Mouse (Mus musculus) hindbrain, embryonic 15.5 days (tissue): ENCODE data around the gene Hist1h3e. TPM values are rescaled to one million over a fixed set of nuclear protein-coding genes. Genes with fewer than 3 reads are reported as not detected.
"Not testable (repeated sequence)": the region's sequence is repeated elsewhere in the genome, so short reads cannot be mapped to it uniquely, and the experiment has no call there.

Experiments
- ATAC-seq: fragments of 200-750 bp; cut with Nextera tagmentation; 2 replicates; pipeline ENCODE4 v1.8.0; 2017; ENCODE audit warnings: low read depth, moderate number of reproducible peaks, moderate TSS enrichment; ENCODE audit not compliant: low FRiP score
- H3K27ac ChIP-seq: fragments of 300-500 bp; sonication (generic); replicated peaks from 2 replicates; pipeline ENCODE4 v1.5.1; 2015; ENCODE audit warnings: mild to moderate bottlenecking, inconsistent platforms
- H3K27me3 ChIP-seq: fragments of 300-500 bp; sonication (generic); 2 replicates; pipeline ENCODE4 v1.6.1; 2015; ENCODE audit warnings: control low read depth, inconsistent platforms
- H3K36me3 ChIP-seq: fragments of 300-500 bp; sonication (generic); 2 replicates; pipeline ENCODE4 v1.6.1; 2015; ENCODE audit warnings: control low read depth, inconsistent platforms
- H3K4me1 ChIP-seq: fragments of 300-500 bp; sonication (generic); replicated peaks from 2 replicates; pipeline ENCODE4 v1.6.1; 2015; ENCODE audit warnings: control low read depth, inconsistent platforms
- H3K4me2 ChIP-seq: fragments of 300-500 bp; sonication (generic); 2 replicates; pipeline ENCODE4 v1.6.1; 2015; ENCODE audit warnings: moderate library complexity, mild to moderate bottlenecking, inconsistent platforms
- H3K4me3 ChIP-seq: fragments of 300-500 bp; sonication (generic); 2 replicates; pipeline ENCODE4 v1.5.1; 2015; ENCODE audit warnings: mild to moderate bottlenecking, inconsistent platforms
- H3K9ac ChIP-seq: fragments of 300-500 bp; sonication (generic); 2 replicates; pipeline ENCODE4 v1.6.1; 2015; ENCODE audit warnings: inconsistent platforms
- H3K9me3 ChIP-seq: fragments of 300-500 bp; sonication (generic); 2 replicates; pipeline ENCODE4 v1.6.1; 2016; ENCODE audit warnings: control low read depth, inconsistent platforms
- WGBS: fragments of 180-500 bp; shearing (Covaris S2); methylation state at CpG from one replicate; pipeline ENCODE4 v1.1.7; 2015; 5-methylcytosine and 5-hydroxymethylcytosine counted together
- polyA plus RNA-seq: library from polyadenylated mRNA; unstranded; fragments of >200 nt; fragmentation: Nextera tagmentation; extraction: Ambion mirVana; gene quantifications from 2 replicates; pipeline ENCODE4 v1.2.1, GENCODE M21; 2015

Gene Hist1h3e
- polyA plus RNA-seq, 1 experiment from 2014 or later: 1.5 TPM

DNA sequence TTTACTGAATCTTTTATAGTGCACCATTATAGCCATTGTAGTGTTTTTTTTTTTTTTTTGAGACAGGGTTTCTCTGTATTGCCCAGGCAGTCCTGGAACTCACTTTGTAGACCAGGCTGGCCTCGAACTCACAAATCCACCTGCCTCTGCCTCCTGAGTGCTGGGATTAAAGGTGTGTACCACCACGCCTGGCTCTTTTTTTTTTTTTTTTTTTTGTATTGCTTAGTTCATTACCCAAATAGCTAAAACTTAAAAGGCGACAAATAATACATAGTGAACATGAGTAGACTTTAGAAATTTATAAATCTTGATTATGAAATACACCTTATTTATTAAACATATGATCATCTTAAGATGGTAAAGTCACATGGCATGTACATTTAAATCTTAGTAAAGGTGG lies 20.7 kb downstream of the Hist1h3e start:
- H3K4me1 ChIP-seq: peaks cover 8% of the 10 kb centered on the region
- 81% methylated on average over 3 of the region's 3 CpGs for WGBS
- no peak overlapping the region for H3K4me3 ChIP-seq
- H3K4me2 ChIP-seq: no peak overlapping the region
- H3K27ac ChIP-seq: no peak overlapping the region
- H3K9me3 ChIP-seq: no peaks in the 10 kb centered on the region
- no peak for ATAC-seq
- H3K36me3 ChIP-seq: no peaks in the 10 kb centered on the region
- no peaks in the 10 kb centered on the region for H3K27me3 ChIP-seq
- no peak overlapping the region for H3K9ac ChIP-seq

- not testable (repeated sequence) for H3K27ac ChIP-seq, H3K4me2 ChIP-seq, H3K9ac ChIP-seq, H3K36me3 ChIP-seq, H3K4me3 ChIP-seq, ATAC-seq, H3K9me3 ChIP-seq, H3K27me3 ChIP-seq
- H3K4me1 ChIP-seq: peaks cover 12% of the 10 kb centered on the region
- WGBS: 70% methylated on average over 1 of the region's 1 CpGs
Measured at GRCm38 (mm10) chr13:23539821-23540220, 22.3 kb downstream of the Hist1h3e start.

DNA sequence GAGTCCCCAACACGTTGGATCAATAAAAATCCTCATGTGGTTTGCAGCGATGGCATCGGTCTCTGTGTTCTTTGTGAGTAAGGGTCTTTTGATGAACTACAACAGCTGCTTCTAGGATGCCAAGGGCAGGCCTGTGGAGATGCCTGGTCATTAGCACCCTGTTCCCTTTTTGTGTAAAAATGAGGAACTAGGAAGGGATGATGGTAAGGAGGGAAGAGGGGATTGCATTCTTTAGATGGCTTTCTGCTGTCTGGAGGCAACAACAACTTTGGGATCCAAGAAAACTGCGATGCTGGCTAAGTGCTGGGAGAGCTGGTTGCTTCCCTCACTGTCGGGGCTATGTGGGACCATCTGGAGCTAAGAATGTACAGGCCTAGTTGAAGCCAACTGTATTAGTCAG lies 23.9 kb downstream of the Hist1h3e start:
- no peak overlapping the region for H3K9ac ChIP-seq
- 78% methylated on average over 5 of the region's 5 CpGs for WGBS
- H3K4me3 ChIP-seq: no peak overlapping the region
- no peaks in the 10 kb centered on the region for H3K36me3 ChIP-seq
- no peak for ATAC-seq
- H3K27ac ChIP-seq: no peak overlapping the region
- no peaks in the 10 kb centered on the region for H3K9me3 ChIP-seq
- H3K4me1 ChIP-seq: peaks cover 21% of the 10 kb centered on the region
- no peaks in the 10 kb centered on the region for H3K27me3 ChIP-seq
- H3K4me2 ChIP-seq: no peak overlapping the region

DNA sequence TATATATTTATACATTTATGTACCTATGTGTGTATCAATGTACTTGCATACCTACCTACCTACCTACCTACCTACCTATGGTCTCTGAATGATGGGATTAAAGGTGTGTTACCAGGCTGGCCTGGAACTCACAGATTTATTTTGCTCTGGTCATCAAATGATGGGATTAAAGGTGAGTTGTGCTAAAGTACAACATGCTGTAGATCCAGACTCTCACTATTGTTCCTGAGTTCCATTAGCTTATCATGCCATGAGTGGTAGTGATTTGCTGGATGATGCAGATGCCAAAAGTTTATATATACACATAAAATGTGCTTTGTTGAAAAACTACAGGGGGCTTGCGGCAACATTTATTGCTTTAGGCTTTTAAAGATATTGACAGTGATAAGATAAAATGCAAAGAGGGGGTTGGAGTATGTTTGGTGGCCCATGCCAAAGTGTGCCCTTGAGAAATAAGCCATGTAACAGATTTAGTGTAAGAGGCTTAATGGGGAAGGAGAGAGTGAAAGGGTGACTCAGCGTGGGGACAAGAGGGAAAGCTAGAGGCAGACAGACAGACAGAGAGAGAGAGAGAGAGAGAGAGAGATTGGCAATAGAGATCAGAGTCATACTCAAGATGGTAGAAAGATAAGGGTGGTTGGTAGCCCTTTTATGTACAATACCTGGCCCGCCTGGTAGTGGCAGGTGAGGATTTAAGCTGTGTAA lies 25.0 kb downstream of the Hist1h3e start:
- peaks cover 27% of the 10 kb centered on the region for H3K4me1 ChIP-seq
- H3K27me3 ChIP-seq: no peaks in the 10 kb centered on the region
- no peak overlapping the region for H3K9ac ChIP-seq
- ATAC-seq: no peak
- no peaks in the 10 kb centered on the region for H3K9me3 ChIP-seq
- peak overlapping the region; percentile 89 for H3K4me2 ChIP-seq
- H3K4me3 ChIP-seq: no peak overlapping the region
- no peaks in the 10 kb centered on the region for H3K36me3 ChIP-seq
- 83% methylated on average over 3 of the region's 3 CpGs for WGBS
- no peak overlapping the region for H3K27ac ChIP-seq

DNA sequence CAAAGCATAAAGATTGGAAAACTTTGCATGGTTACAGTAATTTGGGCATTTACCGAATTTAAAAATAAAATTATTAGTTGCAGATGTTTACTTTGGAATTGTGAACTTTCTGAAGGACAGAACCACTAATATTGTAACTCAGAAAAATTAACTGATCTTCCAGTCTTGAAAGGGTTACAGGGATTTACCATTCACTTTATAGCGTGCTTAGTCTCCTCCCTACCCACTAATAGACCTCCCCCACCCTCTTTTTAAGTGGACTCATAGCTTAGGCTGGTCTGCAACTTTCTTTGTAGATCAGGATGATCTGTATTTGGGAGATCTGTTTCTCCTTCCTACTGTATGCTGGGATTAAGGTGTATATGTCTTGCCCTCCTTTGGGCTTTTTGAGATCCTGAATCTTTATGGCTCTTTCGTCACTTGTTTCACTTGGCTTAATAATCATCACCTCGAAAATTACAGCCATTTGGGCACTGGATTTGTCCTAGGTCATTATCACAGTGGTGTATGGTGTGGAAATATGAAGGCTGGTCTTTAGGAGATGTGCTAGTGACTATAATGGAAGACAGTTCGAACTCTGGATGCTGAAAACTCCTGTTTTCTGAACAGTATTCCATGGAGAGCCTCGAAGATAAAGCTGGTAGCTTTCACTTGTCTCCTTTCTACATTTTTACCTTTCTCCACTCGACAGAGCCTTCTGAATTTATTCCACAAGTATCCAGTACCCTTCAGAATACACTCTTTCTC lies 25.9 kb downstream of the Hist1h3e start:
- Histone ChIP-seq H3K9ac (0 out of 2 replicates have a peak overlapping the region, but pooled peaks have one; percentile 10), H3K9me3 (no peaks in the 10 kb centered on the region), H3K4me2 (peak overlapping the region; percentile 89), H3K36me3 (no peaks in the 10 kb centered on the region), H3K27me3 (no peaks in the 10 kb centered on the region), H3K4me3 (peak overlapping the region; percentile 52), H3K4me1 (peaks cover 30% of the 10 kb centered on the region), H3K27ac (no peak overlapping the region)
- whole genome bisulfite sequencing: 20% methylated on average over 7 of the region's 7 CpGs
- ATAC-seq: no peak

DNA sequence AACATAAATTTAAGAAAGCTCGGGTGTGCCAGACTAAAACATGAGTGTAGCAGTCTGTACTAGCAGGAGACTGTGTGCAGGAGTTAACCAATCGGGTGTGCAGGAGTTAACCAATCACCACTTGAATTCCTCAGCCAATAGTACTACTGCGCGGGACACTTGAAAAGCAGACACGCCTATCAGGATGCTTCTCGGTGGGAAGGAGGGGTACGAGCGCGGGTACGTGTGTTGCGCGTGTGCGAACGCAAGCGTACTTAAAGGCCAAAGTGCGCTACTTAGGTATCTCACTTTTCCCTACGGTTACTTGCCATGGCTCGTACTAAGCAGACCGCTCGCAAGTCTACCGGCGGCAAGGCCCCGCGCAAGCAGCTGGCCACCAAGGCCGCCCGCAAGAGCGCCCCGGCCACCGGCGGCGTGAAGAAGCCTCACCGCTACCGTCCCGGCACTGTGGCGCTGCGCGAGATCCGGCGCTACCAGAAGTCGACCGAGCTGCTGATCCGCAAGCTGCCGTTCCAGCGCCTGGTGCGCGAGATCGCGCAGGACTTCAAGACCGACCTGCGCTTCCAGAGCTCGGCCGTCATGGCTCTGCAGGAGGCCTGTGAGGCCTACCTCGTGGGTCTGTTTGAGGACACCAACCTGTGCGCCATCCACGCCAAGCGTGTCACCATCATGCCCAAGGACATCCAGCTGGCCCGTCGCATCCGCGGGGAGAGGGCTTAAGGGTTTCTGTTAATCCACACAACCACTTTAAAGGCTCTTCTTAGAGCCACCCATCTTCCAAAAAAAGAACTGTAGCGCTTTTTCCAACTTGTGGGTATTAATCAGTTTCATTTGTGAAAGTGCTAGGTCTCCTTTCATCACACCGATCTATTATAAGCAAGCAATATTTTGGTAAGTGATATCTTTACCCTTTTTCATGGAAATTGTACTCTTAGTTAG lies 26.8 kb downstream of the Hist1h3e start, which contains the start of gene Hist1h3g:
Hist1h3g (plus strand) TSS at position 286 of the 939 bp plus-strand sequence.
- H3K4me1 ChIP-seq: peaks cover 30% of the 10 kb centered on the region
- not testable (repeated sequence) for H3K9me3 ChIP-seq, H3K27me3 ChIP-seq, H3K36me3 ChIP-seq
- WGBS: under 1% methylated on average over 49 of the region's 62 CpGs
- peak within 1 kb of the TSS; percentile 89 for H3K4me2 ChIP-seq
- H3K9ac ChIP-seq: peak within 1 kb of the TSS; percentile 36
- peak within 1 kb of the TSS; percentile 52 for H3K4me3 ChIP-seq
- peak; percentile 94 for ATAC-seq
- peak within 1 kb of the TSS; percentile 74 for H3K27ac ChIP-seq

DNA sequence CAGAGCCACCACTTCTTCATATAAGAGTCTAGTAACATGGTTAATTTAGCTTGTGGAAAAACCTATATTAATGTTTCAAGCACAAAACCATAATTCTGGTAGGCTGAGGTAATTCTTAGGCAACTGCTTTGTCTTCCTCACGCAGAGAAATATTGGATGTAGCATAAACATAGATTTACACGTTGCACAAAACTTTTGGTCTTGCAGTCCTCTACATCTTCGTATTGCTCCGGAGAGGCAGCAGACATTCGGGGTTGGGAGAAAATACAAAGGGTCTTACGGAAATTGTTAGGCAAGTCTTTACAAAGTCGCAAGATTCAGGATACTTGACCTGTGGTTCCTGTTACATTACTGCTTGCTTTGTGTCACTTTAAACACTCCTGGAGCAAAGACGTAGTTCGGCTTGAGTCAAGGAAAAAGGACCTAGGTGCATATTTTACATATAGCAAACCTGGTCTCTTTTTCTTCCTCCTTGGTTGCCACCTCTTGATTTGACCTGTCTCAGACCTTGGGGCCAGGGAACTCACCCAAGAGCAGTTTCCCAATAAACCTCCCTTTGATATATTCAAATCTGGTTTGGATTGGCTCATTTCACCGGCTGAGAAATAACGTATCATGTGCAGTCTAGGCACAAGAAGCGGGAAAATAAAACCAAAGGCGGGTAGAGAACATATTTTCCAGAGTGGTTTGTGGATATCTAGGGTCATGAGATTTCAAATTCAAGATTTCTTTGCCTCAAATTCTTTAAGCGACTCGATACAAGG lies 27.6 kb downstream of the Hist1h3e start:
- Histone ChIP-seq H3K36me3 (no peaks in the 10 kb centered on the region), H3K4me1 (peaks cover 37% of the 10 kb centered on the region), H3K9ac (peak overlapping the region; percentile 36), H3K27me3 (no peaks in the 10 kb centered on the region), H3K9me3 (no peaks in the 10 kb centered on the region), H3K27ac (peak overlapping the region; percentile 74), H3K4me3 (peak overlapping the region; percentile 52), H3K4me2 (peak overlapping the region; percentile 89)
- WGBS: under 1% methylated on average over 15 of the region's 15 CpGs
- peak; percentile 3; the same call in 1 of the 2 replicates for ATAC-seq

DNA sequence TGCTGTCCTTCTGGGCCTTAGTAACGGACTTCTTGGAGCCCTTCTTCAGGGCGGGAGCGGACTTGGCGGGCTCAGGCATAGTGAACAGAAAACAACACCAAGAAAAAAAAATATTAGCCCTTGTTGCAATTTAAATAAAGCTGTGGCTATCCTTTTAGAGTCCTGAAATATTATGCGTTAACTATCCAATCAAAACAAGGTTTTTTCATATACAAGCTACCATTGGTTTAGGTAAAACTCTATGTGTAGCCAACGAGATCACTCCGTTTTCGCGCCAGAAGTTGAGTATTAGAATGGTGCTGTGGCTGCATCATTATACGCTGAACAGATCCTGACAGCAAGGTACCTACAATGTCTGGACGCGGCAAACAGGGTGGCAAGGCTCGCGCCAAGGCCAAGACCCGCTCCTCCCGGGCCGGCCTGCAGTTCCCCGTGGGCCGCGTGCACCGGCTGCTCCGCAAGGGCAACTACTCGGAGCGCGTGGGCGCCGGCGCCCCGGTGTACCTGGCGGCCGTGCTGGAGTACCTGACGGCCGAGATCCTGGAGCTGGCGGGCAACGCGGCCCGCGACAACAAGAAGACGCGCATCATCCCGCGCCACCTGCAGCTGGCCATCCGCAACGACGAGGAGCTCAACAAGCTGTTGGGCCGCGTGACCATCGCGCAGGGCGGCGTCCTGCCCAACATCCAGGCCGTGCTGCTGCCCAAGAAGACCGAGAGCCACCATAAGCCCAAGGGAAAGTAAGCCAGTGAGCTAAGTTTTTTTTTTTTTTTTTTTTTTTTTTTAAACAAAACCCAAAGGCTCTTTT lies 28.4 kb downstream of the Hist1h3e start, which contains the start of gene Hist1h2af:
Hist1h2af (plus strand) TSS at position 347 of the 808 bp plus-strand sequence.
- peak; percentile 40 for ATAC-seq
- H3K9me3 ChIP-seq, H3K36me3 ChIP-seq, H3K27me3 ChIP-seq: not testable (repeated sequence)
- peaks cover 43% of the 10 kb centered on the region for H3K4me1 ChIP-seq
- WGBS: 0% methylated on average over 32 of the region's 53 CpGs
- peak within 1 kb of the TSS; percentile 52 for H3K4me3 ChIP-seq
- peak within 1 kb of the TSS; percentile 96 for H3K27ac ChIP-seq
- H3K4me2 ChIP-seq: peak within 1 kb of the TSS; percentile 89
- H3K9ac ChIP-seq: peak within 1 kb of the TSS; percentile 36

DNA sequence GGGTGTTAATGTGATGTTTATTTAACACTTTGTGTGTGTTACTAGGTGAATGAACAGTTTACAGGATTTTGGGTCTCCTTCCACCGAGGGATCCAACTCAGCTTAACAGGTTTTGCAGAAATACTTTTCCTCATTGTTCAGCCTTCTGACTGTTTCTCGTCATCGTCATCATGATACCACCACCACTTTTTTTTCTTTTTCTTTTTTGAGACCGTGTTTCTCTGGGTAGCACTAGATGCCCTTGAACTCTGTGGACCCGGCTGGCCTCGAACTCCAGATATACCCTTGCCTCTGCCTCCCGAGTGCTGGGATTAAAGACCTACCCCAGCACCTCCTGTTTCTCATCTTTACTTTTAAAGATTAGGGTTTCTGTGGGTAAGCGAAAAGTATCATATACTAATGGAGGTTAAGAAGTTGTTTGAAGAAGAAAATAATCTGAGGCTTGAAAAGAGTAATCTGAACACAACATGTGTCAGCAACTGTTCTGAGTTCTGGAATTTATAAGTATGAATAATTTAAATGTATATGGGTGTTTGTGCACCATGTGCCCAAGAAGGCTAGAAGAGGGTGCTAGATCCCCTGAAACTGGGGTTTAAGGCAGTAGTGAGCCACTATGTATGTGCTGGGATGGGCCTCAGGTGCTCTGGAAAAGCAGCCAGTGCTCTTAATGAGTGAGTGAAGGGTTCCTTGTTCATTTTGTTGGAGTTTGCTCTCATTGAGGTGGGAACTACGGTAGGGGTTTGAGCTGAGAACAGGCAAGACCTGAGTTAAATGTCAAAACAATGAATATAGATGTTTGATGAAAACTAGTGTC lies 29.7 kb downstream of the Hist1h3e start:
- Histone ChIP-seq H3K9ac (peak overlapping the region; percentile 62), H3K36me3 (no peaks in the 10 kb centered on the region), H3K27me3 (no peaks in the 10 kb centered on the region), H3K4me1 (peaks cover 43% of the 10 kb centered on the region), H3K4me2 (peak overlapping the region; percentile 89), H3K4me3 (peak overlapping the region; percentile 52), H3K27ac (peak overlapping the region; percentile 96), H3K9me3 (no peaks in the 10 kb centered on the region)
- ATAC-seq: no peak
- WGBS: 23% methylated on average over 9 of the region's 9 CpGs
